Mouse (Mus musculus) heart, adult 2 months (tissue): Measurements from ENCODE around the gene Rbm14.

Experiments used
- CTCF ChIP-seq: fragments of 200-600 bp; IDR thresholded peaks from 2 replicates; pipeline ENCODE4 v1.8.1; 2022; ENCODE audit warnings: antibody characterized with exemption, mild to moderate bottlenecking, moderate library complexity
- POLR2A ChIP-seq: fragments of 200-500 bp; IDR thresholded peaks from 2 replicates; pipeline ENCODE4 v1.6.1; 2011; ENCODE audit warnings: mild to moderate bottlenecking, low read depth, low read length, control low read depth; ENCODE audit not compliant: insufficient read depth

DNA sequence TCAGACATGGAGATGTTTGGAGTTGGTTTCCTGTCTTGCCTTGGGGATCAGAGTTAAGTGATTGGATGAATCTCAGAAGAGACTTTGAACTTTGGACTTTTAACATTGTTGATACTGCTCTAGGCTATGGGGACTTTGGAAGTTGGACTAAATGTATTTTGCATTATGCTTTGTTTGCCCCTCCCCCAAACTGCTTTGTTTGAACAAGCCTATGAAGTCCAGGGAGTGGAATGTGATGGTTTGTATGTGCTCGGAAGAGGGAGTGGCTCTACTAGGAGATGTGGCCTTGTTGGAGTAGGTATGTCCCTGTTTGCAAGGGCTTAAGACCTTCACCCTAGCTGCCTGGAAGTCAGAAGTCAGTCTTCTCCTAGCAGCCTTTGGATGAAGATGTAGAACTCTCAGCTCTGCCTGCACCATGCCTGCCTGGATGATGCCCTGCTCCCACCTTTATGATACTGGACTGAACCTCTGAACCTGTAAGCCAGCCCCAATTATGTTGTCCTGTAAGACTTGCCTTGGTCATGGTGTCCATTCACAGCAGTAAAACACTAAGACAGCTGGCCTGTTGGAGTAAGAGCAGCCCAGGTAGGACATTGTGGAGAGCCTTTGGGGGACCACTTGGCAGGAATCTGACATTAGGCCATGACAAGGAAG lies 5.9 kb upstream of the Rbm14 start:
- TF ChIP-seq CTCF (no peak), POLR2A (no peak)
